Mouse (Mus musculus) G1E (cell line): Measurements from ENCODE around the gene 9530003J23Rik.

ENCODE experiments used
- CTCF ChIP-seq: IDR thresholded peaks from 2 replicates; pipeline ENCODE4 v1.5.1; 2012; ENCODE audit warnings: low read depth, low read length, inconsistent platforms, mixed read lengths
- GATA2 ChIP-seq: IDR thresholded peaks from 2 replicates; pipeline ENCODE4 v1.6.1; 2012; ENCODE audit warnings: low read depth, low read length, inconsistent platforms, borderline replicate concordance

DNA sequence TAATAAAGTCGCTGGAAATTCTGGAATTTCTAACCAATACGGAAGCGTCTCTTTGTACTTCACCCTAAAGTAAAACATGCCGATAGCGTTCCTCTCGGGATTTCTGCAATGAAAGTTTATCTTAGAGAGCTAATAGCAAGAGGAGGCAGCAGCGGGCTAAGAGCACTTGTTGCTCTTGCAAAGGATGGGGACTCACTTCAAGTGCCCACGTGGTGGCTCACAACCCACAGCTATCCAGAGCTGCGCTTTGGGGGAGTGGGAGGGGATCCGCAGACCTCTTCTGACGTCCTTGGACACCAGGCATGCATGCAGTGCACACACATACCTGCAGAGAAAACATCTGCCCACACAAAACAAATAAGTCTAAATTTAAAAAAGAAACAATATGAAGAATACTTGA lies 2.6 kb downstream of the 9530003J23Rik start:
- TF ChIP-seq CTCF (no peak), GATA2 (no peak)
